Mouse (Mus musculus) G1E-ER4 (cell line): Measurements from ENCODE around the gene Vps41. TPM values are rescaled to one million over a fixed set of nuclear protein-coding genes. Genes with fewer than 3 reads are reported as not detected.

Source experiments
- GATA1 ChIP-seq: IDR thresholded peaks from one replicate; pipeline ENCODE4 v1.8.0; 2012; ENCODE audit warnings: low read length, inconsistent platforms
- polyA plus RNA-seq: library from polyadenylated mRNA; stranded (reverse); fragments of >175 nt; gene quantifications from 2 replicates; pipeline ENCODE4 v1.2.3, GENCODE M21; 2012

Vps41 gene
- polyA plus RNA-seq, 1 experiment: 1.2 TPM

- TF ChIP-seq GATA1: no peak
Observed at GRCm38 (mm10) chr13:18785702-18786101, 68.6 kb downstream of the Vps41 start.

DNA sequence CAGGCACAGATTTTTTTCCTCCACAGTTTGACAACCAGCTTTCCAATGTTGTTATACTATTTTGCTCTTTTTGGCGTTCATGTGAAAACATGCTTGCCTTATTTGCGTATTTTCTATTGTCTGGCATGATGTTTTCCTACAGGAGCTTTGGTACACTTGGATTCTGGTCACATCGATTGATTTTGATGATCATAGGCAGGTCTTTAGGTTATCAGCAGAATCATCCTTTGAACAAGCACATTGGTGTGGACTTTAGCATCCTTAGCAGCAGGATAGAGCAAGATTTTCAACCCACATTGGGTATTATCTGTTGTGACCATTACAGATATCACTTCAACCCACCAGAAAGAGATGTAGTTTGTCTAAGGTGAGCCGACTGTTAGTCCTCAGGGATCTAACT is 71.0 kb downstream of the Vps41 start:
- TF ChIP-seq GATA1: no peak

- TF ChIP-seq GATA1: no peak
Observed at GRCm38 (mm10) chr13:18788689-18789088, 71.6 kb downstream of the Vps41 start.

- TF ChIP-seq GATA1: no peak
Observed at GRCm38 (mm10) chr13:18789662-18790061, 72.6 kb downstream of the Vps41 start.

DNA sequence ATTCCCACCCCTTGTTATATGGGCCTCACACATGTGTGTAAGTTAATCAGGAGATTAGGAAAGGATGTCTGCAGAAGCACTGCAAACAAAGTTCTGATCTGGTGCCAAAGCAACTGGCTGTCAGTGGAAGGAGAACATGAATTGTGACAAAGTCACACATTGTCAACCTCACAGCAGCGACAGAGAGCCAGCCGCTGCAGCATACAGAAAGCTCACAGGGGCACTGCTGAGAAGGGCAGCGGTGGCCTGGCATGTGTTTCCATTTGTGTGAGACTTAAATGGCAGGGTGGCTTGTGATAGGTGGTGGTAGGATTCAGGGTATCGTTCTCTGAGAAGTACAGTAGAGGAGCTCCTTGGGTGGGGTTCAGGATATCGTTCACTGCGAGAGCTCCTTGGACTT is 73.0 kb downstream of the Vps41 start:
- TF ChIP-seq GATA1: no peak

- no peak for TF ChIP-seq GATA1
Observed at GRCm38 (mm10) chr13:18791314-18791713, 74.2 kb downstream of the Vps41 start.

DNA sequence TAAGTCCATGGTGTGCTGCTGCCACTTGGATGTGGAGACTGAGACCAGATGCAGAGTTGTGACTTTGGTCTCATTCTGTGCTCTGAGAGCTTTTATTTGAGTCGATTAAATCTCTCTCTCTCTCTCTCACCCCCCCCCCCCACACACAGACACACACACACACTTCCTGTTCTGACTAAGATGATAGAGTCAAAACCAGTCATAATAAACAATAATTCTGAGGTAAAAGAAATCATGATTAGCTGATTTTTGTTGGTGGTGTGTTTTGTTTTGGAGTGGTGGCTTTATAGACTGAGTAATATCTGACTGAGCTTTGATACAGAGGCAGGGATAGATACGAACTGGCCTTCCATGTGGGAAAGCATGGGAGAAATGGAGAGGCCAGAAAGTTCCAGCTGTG is 74.6 kb downstream of the Vps41 start:
- no peak for TF ChIP-seq GATA1

- TF ChIP-seq GATA1: no peak
Observed at GRCm38 (mm10) chr13:18794454-18794853, 77.4 kb downstream of the Vps41 start.

- no peak for TF ChIP-seq GATA1
Observed at GRCm38 (mm10) chr13:18797555-18797954, 80.5 kb downstream of the Vps41 start.

DNA sequence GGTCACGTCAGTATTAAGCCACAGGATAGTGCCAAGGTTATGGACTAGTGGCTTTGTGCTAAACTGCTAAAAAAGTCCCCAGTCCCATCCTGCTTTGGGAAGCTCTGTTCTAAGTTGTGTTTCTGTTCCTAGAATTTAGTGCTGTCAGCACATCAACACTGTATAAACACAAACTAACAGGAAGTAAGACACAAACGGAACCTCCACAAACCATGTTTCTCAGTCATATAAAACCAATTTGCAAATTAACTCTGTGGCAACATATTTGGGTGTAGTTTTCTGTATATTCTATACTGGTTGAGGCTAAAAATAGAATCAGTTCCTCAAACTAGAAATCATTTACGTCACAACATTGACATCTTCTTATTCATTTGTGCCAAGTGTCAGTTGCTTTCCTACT is 83.3 kb downstream of the Vps41 start:
- TF ChIP-seq GATA1: no peak

DNA sequence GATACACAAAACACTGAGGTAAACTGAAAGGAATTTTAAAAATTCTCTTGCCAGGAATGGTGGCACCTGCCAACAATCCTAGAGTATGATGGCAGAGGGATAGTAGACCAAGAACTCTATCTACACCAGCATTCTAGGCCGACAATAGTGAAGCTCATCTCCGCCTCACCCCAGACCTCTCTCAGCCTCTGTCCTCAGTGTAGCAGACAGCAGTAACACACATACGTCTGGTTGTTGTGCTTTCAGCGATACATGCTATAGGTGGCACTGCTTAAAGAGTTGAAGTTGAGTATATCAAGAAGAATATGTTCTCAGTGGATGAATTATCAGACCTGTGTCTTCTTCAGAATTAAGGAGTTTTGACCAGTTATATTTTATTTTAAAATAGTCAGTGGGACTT is 92.4 kb downstream of the Vps41 start:
- no peak for TF ChIP-seq GATA1

GRCm38 (mm10) chr13:18809978-18810675 is 93.0 kb downstream of the Vps41 start:
- TF ChIP-seq GATA1: no peak

- no peak for TF ChIP-seq GATA1
Observed at GRCm38 (mm10) chr13:18824420-18825123, 107.5 kb downstream of the Vps41 start.

DNA sequence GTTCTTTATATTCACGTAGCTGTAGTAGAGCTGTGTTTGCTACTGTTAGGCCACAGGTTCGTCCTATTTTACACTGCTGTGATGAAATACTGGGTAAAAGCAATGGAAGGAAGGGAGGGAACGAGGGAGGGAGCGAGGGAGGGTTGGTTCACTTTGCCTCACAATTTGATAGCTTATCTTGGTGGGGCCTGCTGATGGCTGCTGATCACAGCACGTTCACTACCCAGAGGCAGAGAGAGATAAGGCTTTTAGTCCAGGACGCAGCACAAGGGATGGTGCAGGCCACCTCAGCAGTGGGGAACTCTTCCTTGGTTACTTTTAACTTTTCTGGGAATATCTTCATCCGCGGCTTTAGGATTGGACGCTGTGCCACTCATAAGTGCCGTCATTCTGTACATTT is 109.9 kb downstream of the Vps41 start:
- peak; percentile 21 for TF ChIP-seq GATA1

- TF ChIP-seq GATA1: no peak
Observed at GRCm38 (mm10) chr13:18830486-18830885, 113.4 kb downstream of the Vps41 start.

DNA sequence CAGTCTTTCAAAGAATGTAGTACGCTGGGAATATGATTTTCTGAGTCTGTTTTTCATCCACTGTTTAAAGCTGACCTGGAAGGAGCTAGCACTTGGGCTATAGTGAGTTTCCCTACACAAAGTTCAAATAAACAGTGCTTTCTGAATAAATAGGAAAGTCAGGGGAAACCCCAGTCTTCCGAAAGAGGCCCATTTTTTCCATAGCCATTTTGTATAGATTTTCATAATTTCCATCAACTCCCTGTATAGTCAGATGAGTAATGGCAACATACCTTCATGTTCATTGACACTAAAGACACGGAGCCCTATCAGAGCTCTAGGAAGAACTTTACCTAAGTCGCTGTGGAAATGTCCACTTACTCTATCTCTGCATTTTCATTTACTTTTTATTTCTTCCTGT is 122.1 kb downstream of the Vps41 start:
- TF ChIP-seq GATA1: no peak

- TF ChIP-seq GATA1: no peak
Observed at GRCm38 (mm10) chr13:18840366-18840765, 123.3 kb downstream of the Vps41 start.
